Mouse (Mus musculus) left cerebral cortex, adult 11 months (tissue): ENCODE measurements around the gene Fgfr2.

Experiments used
- DNase-seq: peaks from one replicate; pipeline ENCODE4 v3.0.0; 2022; ENCODE audit warnings: low spot score

Fgfr2 gene

DNA sequence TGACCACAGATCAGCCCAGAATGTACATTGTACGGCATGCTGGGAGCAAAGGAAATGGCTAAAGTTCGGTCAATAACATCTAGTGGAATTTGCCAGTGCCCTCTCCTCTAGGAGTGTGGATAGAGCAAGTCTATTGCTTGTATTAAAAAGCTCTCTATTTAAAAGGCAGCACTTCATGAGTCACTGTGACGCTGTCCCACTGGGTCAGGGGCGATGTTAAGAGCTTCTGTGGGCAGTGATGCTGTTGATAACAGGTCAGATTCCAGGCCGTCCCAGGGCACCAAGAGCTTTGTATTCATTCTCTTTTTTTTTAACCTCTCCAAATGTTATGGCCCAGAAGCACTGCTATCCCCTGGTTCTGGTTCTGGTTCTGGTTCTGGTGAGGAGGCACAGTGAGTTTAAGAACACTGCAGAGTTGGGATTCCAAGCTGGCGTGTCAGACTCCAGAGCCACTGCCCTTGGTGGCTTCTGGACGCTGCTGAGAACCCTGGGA is 2366.8 kb downstream of the Fgfr2 start:
- no peak for DNase-seq

DNA sequence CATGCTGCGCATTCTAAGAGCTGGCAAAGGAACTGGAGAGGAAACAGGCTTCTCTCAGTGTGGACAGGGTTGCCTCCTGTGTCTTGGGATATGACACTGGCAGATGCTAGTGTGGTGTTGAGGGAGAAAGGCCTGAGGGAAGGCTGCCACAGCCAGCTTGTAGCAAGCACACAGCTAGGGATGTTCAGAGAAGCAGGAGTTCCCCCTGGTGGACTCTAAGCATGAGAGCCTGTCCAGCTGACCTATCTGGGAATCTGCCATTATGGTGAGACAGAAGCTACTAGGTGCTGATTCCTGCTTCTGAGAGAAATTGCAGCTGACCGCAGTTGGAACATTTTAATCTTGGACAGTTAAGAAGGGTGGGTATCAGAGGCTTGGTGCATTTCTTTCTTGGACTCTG is 2368.4 kb downstream of the Fgfr2 start:
- DNase-seq = no peak

DNA sequence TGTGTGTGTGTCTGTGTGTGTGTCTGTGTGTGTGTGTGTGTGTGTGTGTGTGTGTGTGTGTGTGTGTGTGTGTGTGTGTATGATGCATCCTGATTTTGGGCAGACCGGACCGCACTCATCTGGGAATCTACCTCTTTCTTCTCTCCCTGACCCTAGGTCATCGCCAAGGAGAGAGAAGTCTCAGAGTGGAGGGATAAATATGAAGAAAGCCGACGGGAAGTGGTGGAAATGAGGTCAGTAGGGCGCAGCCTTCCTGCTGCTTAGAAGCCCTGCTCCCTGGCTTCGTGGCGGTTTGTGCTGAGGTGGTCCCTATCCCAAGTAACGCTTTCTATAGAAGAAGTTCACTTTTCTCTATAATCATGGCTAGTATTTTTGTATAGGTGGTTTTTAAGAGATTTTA is 2371.5 kb downstream of the Fgfr2 start:
- DNase-seq = no peak

DNA sequence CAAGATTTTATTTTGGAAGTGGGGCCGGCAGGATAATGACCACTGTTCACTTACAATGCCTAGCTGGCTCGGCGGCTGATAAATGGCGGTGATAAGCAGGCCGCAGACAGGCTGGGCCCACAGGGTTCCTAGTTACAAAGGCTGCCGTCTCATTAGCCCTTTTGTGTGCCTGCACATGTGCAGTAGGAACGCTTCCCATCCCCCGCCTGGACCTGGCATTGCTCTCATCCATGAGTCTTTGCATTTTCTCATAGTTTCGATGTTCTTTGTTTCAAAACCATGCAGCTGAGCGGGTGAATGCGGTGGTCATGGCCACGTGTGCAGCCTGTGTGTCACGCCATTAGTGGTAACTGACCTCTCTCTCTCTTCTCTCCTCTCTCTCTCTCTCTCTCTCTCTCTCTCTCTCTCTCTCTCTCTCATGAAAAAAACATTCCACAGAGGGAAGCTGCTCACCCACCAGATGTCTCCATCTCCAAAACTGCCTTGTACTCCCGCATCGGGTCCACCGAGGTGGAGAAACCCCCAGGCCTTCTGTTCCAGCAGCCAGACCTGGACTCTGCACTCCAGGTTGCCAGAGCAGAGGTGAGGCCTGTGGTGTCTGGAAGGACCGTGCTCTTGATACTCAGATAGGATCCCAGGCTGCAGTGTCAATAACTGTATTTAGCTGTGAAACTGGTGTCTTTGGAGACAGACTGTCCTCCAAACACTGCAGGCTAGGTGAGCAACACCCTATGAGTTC is 2372.2 kb downstream of the Fgfr2 start:
- no peak for DNase-seq

DNA sequence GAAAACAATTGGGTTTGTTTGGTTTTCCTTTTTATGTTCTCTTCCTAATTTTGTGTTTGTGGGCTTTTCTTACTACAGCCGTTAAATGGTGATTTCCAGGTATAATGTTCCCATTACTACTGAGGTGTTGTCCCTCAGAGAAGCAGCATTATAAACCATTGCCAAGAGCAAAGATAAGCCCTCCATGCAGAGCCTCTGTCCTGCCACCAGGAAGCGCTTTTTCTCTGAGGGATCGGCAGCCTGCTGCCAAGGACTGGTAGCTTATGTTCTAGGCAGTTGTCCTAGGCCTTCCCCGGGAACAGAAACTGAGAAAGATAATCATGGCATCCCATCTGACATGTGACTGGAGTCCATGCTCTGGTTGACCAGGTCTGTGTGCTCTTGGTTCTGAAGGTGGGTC is 2374.0 kb downstream of the Fgfr2 start:
- no peak for DNase-seq

DNA sequence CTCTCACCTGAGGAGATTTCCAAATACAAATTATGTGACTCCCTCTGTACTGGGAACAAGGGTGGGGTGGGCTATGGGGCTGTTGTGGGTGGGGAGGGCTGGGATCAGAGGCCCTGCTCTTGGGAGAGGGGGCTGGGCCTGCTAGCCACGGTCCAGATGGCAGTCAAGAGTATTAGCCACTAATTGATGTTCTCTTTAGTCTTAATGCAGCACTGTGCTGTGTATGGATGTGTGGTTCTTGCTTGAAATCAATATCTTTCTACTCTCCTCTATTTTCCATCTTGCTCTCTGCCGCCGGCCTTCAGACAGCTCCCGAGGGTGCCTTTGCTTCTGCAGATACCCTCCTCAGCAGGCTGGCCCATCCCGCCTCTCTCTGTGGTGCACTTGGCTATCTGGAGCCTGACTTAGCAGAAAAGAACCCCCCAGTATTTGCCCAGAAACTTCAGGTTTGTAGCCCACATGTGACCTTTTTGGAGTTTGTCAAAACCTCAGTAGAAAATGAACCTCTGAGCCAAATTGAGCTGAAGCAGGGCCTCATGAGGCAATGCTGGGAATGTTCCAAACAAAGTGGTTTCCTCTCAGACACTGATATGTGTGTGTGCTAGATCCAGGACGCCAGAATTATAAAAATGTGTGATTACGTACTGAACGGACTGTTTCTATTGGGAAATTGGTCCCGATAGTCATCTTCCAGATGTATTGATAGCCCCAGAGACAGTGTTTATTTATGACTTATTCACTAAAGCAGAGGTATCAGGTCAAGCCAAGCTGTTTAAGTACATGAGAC is 2379.7 kb downstream of the Fgfr2 start:
- no peak for DNase-seq

DNA sequence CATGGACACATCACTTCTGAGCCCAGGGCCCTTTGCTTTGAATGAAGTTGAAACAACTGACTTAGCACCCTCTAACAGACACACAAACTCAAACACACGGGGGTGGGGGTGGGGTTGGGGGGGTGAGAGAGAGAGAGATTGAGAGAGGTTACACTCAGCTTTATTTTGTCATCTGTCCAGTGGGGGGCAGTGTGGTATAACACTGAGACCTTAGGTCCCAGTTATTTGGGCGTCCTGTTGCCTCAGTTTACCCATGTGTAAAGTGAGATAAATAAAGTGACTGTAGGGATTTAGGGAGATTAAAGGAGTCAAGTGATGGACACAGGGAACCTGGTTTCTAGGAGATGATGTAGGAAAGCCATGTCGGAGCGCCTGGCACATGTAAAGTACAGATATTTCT is 2382.1 kb downstream of the Fgfr2 start:
- no peak for DNase-seq

DNA sequence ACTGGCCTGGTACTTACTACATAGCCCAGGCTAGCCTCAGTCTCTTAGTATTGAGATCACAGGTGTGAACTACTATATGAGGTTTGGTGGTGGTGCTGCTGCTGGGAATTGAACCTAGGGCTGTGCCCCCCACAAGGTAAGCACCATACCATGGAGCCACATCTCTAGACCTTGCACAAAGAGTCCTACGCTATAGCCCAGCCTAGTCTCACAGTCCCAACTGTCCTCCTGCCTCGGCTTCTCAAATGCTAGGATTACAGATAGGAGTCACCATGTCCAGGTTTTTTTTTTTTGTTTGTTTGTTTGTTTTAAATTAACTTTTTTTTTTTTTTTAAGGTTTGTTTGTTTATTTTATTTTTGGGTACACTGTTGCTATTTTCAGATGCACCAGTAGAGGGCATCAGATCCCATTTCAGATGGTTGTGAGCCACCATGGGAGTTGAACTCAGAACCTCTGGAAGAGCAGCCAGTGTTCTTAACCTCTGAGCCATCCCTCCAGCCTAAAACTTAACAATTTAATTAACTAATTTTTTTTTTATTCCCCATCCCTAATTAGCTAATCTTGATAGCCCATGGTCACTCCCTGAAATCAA is 2388.9 kb downstream of the Fgfr2 start:
- no peak for DNase-seq

DNA sequence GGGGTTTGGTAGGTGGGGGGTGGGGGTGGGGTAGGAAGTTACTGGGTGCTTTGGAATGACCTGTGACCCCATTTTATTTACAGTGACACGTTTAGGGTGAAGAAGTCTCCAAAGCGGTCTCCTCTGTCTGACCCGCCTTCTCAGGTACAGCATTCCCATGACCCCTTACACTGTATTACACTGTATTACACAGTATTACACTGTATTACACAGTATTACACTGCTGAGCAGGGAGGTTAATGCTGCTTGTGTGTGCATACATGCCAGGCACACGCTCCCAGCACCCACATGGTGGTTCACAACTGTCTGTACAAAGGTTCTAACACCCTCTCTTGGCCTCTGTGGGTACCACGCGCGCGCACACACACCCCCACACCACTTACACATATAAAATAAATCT is 2389.7 kb downstream of the Fgfr2 start:
- no peak for DNase-seq

DNA sequence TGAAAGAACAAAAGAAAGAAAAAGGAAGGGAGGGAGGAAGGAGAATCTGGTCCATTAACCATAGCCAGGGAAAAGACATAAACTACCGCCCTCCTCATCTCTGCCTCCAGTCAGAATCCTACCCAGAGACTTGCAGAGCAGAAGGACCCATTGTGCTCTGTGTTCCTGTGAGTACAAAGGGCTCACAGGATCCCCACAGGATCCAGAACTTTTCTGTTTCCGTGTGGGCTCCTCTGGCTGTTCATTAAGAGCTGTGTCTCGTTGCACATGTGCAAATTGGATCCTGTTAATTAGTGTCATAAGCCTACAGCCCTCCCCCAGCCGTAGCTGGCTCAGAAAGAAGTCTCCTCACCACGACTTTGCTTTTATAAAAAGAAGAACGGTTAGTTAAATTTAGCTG is 2390.2 kb downstream of the Fgfr2 start:
- no peak for DNase-seq

DNA sequence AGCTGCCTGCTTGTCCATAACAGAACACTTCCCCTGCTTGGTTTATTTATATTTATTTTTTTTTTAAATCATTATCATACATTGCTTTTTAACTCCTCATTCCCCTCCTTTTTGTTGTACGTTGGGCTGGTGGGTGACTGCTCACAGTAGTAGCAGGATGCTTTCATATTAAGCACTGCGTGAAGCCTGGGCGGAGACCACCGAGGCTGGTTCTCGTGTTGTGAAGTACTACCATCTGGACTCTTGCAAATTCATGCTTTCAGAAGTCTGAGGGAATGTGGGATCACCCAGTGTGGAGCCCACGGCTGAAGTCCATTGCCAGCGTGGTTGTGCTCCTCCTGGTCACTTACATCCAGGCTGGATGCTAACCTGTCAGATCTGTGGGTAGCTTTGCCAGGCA is 2391.4 kb downstream of the Fgfr2 start:
- DNase-seq = no peak

DNA sequence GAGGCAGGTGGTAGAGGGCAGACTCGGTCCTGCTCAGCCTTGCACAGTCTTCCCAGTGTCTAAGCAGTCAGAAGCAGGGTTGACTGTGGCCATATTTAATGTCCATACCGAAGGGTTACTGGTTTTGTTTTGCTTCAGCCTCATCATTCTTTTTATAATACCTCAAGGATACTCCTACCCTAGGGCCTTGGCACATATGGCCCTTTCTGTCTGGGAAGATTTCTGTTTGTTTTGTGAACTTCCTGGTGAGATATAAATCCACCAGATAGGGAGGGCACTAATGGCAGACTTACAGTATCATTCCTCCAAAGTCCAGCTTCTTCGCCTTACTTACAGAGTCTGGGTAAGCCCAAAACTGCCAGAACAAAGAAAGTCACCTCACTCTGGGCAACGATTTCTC is 2395.6 kb downstream of the Fgfr2 start:
- DNase-seq = no peak

DNA sequence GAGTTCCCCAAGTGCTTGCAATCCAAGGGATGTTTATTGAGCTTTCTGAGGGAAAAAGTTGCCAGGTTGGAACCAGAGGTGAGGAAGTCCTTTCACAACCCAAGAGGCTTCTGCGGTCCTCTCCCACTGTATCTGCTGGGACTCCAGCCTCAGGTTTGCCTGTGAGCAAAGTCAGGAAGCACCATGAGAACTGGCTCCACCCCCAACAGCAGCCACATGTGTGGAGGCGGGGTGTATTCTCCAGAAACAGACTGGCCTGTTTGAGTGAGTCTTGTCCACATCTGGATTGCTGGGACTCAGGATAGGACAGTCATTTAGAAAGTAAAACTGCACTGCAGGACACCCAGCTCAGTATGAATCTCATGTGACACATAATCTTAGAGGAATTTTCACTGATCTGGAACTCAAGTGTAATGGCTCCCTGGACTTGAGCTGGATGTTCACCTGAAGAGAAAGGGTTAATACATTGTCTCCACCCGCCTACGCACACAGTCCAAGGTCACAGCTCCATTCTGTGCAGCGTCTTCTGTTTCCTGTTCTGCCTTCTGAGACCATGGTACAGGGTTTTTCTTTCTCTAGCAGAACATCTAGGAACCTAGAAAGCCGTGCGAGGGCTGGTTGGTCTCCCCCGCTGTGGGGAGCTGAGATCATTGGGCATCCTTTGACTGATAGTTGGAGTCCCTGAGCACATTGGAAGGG is 2396.3 kb downstream of the Fgfr2 start:
- no peak for DNase-seq

DNA sequence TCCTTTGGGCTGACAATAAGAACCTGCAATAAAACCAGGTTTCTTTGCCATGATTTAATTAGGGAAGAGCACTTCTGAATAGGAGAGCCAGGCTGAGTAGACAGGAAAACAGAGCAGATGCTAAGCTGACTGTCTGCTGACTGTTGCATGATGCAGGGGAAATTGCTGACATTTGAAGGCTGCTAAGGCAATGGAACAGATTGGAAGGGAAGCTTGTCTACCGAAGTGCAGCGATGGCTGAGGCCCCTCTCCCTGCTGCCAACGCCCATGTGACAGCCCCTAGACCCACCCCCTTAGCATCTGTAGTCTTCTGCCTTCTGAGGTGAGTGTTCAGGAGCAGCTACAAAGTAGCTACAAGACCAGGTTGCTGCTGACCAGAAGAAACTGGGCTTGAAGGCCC is 2397.0 kb downstream of the Fgfr2 start:
- no peak for DNase-seq

DNA sequence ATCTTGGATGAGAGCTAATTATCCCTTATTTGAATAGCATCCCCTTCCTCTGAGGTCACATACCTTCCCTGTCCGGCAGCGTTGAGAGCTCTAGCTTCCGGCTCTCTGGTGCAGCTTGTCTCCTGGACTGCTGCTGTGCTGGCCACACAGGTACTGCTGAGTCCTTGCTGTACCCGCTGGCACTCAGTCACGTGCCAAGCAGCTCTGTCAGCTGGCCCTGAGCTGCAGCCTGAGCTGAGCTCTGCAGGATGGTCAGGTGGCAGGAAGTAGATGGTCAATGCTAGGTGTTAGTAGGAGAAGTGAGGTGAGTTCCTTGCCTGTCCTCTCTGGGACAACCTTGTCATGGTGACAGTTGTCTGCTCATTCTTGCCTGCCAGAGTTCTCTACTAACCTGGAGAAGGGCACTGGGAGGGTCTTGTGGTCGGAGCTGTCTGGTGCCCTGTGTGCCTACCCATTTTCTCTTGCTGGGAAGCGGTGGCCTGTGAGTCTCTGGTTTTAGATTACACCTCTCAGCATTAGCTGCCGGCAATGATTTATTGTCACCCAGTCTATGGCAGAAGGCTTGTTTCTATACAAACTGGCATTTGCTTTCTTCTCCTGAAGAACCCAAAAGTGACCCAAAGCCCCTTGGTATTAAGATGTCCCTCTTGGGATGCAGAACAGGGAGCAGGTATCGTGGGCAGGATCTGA is 2402.4 kb downstream of the Fgfr2 start:
- no peak for DNase-seq

DNA sequence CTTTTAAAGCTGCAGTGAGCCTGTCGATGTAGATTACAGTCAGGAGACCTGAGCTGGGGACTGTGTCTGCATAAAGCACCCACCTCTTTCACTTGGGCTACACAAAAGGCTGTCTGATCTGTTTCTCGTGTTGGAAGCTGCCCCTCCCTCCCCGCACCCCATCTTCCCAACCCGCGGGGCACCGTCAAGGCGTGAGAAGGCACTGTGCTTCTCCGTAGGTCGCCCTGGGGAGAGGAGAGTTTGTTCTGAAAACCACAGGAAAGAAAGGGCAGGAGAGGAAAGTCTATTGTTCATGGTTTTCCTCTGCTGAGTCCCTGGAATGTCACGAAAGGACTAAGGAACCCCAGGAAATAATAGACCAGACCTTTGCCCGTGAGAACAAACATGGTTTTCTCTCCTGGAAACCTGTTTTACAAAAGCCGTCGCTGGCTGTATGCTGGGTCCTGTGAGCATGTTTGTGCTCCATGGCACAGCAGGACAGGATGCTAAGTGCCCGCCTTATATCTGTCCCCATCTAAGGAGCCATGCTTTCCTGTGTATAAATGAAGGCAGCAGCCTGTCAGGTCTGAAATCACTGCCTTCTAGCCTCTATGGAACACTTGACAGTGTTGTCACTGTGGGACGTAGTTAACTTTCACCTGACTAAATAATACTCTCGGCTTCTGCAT is 2403.1 kb downstream of the Fgfr2 start:
- no peak for DNase-seq

DNA sequence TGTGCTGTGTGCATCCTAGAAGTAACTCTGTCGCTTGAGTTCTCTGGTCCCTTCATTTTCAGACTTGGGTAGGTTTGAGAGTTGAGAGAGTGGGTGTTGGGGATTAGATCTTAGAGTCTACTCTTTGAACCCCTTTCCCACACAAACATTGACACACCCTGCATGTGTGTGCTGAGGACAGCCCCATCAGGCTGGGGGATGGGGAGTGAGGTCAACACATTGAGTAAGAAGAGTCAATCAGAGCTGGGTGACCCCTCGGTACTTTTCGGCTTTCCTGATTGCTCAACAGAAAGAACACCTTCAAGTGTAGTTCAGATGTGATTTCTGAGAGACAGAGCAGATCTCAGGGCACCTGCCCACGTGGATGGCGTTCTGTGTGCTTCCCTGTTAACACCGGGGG is 2406.2 kb downstream of the Fgfr2 start:
- DNase-seq = no peak

DNA sequence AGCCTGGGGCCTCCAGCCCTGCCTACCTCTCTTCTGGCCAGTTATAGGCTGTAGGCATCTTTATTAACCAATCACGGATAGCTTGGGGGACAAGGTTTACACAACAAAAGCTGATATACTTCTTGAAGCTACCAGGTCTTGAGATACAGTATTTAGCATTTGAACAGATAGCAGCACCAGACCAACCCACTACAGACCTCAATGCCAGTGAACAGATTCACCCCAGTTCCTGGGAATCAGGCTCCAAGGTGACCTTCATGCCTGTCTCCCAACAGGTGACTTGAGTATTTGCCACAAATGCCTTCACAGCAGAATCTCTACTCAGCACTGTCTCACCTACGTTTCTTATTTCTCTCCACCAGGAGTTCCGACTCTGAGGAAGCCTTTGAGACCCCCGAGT is 2406.8 kb downstream of the Fgfr2 start:
- DNase-seq = no peak

DNA sequence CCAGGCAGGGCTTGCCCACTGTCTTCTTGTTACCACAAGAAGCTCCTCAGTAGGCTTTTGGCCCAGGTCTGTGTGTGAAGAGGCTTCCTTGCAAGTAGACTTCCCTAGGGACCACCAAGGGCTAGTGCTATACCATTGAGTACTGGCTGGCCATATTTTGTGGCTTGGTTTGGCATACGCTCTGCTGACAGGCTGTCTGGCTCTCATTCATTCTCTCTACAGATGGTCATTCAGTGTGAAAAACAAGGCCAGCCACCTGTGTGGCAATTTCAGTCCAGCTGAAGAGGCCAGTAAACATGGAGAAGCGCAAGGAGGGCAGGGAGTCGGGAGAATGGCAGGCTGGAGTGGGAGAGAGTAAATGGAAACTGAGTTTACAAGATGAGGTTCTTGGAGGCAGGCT is 2407.7 kb downstream of the Fgfr2 start:
- no peak for DNase-seq

DNA sequence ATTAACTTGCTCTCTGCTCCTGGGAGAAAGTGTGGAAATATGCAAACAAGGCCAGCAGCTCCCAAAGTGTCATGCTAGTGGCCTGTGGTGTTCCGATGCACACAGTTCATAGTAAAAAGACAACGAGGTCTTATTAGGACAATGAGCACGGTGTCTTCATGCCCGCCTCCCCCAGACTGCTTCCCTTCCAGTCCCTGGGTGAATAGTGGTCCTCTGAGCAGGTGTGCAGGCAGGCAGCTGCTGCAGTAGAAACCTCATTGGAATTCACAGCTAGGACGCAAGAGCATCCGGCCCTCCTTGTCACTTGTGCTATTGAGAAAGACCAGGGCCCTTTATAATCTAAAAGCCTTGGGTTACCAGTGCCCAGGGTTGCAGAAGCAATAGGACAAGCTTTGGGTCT is 2409.8 kb downstream of the Fgfr2 start:
- no peak for DNase-seq

DNA sequence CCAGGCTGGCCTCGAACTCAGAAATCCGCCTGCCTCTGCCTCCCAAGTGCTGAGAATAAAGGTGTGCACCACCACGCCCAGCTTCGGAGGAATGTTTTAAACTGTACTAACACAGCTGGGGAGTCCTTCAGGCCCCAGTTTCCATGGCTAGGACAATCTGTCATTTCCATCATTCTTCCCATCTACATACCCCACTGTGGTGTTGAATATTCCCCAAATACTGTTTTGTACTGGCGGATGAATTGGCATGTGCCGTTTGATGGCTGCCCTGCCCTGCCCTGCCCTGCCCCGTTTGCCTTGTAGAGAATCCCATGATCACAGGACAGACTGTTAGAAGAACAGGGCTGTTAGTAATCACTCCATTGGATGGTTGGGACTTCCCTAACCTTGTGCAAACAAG is 2411.3 kb downstream of the Fgfr2 start:
- no peak for DNase-seq
